Mouse (Mus musculus): ENCODE results near the gene Pinlyp.

DNA sequence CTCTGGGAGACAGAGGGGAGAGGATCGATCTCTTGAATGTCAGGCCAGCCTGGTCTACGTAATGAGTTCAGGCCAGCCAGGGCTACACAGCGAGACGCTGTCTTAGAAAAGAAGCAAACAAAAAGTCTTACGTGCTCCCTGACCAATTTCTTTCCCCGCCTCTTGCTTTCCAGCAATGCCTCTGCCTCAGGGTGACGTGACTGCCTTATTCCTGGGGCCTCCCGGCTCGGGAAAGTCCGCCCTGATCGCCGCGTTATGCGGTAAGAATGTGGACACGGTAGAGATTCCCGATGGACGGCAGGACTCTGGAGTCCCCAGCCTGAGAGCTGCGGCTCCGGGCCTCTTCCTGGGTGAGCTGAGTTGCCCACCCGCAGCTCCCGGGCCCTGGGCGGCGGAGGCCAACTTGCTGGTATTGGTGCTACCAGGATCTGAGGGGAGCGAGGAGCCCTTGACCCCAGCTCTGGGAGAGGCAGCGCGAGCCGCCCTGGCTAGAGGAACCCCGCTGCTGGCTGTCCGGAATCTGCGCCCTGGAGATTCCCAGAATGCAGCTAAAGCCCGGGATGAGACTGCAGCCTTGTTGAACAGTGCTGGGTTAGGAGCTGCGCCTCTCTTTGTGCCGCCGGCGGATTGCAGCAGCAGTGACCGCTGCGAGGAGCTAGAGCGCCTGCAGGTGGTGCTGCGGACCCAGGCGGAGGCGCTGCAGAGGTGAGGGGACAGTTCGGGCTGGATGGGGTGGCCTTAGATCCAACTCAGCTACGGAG lies 14.5 kb downstream of the Pinlyp start:
- TF ChIP-seq POLR2A (IDR thresholded peaks at IDR 0.05; ENCODE audit: extremely low read depth, insufficient read depth, low read length), result no peak
- TF ChIP-seq CTCF (IDR thresholded peaks at IDR 0.05; ENCODE audit: low read depth, low read length), result peak; percentile 85

Data from liver, adult 2 months (tissue).